Mouse (Mus musculus): ENCODE results near the gene Fem1b.

Gene Fem1b

DNA sequence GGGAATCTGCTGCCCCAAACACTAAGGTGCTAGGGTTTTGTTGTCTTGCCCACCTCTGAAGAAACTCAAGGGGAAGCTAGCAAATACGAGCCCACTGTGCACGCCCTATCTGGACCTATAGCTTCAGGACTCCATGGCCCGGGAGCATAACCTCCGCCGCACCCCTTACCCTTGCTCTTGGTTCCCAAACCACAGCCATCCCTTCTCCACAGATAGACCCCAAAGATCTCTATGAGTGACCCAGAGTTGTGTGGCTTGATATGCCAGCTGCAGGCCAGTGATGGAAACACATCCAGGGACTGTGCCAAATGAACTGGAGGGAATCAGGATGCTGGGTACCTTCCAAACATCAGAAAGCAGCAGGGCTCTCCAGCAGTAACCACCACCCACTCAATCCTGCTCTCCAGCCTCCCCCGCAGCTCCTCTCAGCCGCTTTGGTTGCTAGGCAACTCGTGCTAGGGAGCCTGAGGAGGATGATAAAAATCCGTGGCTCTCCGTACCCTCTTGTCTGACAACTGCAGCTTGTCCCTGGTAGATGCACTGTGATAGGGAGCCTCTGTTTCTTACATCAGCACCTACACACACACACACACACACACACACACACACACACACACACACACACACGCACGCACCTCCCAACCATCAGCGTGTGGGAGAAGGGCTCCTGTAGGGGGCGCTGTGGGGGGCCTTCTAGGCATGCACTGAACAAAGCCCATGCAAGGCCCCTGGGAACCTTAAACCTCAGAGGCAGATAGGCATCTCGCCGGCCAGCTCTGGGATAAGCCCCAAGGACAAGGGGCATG, 28.6 kb downstream of the Fem1b start:
- CTCF ChIA-PET = interaction anchor here (0.7 to 0.9 kb wide), 2 partner anchors 13 to 65 kb away, joined by 4 to 6 read pairs; no protein-coding TSS in a partner anchor

DNA sequence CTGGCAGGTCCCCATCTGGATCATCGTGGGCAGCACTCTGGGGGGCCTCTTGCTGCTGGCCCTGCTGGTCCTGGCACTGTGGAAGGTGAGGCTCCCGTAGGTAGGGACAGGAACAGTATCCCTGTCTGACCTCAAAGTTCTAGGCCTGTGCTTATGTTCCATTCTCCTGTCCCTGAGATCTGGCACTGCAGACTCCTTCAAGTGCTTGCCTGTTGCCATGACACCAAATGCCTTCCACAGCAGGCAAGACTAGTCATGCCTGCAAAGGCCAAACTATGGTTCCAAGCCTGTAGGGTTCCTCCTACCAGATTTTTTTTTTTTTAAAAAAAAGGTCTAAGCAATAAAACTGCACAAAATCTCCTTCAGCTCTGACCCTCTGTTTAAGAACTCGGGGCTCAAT, 29.8 kb downstream of the Fem1b start:
- CTCF ChIA-PET = no interaction called here

DNA sequence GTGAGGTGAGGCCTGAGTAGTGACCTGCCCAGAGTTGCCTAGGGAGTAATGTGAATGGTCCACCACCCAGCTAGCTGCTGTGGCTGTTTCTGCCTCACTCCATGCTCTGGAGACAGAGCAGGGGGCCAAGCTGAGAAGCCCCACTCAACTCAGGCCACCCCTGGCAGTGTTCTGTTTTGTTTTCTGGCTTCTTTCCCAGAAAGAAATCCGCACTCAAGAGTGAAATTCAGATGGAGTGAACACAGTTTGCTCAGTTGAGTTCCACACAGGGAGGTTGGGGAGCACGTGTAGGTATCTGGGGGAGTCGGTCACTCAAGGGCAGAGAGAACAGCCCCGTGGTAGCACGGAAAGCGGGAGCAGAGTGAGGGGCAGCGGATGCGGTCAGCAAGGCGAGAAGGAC, 33.0 kb downstream of the Fem1b start:
- CTCF ChIA-PET = no interaction called here

DNA sequence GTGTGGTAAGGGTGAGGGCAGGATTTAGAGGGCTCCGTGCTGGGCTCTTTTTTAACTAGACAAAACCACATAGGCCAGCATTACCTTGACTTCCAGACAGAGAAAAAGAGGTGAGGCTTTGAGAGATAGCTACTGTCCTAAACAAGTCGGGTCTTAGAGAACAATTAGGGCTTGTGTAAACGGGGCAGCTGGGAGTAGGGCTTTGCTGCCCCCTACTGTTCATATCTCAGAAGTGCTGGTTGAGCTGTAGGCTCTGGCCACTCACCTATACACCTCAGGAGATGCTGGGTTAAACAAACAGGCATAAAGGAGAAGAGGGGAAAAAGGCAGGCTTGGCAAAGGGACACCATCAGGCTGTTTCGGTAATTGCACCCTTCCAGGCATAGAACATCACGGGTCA, 34.3 kb downstream of the Fem1b start:
- CTCF ChIA-PET = no interaction called here

DNA sequence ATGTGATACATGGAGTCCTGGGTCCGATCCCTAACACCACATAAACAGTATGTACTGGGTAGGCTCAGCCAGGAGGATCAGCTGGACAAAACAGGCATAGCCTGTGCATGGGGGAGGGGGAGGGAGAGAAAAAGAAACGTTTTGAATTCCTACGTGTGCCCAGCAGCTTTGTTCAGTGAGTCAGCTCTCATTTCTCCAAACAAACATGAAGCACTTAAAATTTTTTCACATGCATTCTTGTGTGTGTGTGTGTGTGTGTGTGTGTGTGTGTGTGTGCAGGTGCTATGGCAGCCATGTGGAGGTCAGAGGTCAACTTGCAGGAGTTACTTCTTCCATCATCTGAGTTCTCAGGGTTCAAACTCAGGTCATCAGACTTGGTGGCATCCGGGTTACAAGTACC, 36.3 kb downstream of the Fem1b start:
- CTCF ChIA-PET = no interaction called here

DNA sequence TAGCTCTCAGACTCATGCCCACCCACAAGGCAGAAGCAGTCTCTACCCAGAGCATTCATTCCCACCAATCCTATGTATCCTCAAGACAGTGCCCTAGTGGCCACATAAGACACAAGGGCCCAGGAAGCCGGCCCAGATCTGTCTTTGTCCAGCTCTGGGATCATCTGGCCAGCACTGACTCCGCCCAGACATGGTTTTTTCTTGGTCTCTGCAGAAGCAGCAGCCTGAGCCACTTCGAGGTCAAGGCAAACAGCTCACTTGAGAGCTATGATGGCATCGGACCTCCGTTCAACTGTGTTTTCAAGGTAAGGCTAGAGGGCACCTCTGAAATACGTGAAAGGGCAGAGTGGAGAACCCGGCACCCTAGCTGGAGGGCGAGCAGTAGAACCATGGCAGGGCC, 39.0 kb downstream of the Fem1b start:
- CTCF ChIA-PET = no interaction called here

DNA sequence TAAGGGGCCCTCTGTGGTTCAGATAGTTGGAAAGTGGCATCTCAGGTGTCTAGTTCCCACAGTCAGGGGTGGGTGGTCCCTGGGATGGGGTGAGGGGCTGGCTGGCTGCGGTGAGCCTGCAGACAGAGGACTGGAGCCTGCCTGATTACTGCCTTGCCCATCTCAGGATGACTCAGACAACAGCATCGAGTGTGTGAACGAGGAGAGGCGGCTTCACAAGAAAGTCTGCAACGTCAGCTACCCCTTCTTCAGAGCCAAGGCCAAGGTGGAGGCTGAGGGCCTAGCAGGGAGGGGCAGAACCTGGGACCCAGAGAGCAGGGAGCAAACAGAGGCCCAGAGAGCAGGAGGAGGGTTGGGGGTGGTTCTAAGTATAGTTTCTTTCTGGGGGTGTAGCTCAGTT, 43.4 kb downstream of the Fem1b start:
- CTCF ChIA-PET = no interaction called here

DNA sequence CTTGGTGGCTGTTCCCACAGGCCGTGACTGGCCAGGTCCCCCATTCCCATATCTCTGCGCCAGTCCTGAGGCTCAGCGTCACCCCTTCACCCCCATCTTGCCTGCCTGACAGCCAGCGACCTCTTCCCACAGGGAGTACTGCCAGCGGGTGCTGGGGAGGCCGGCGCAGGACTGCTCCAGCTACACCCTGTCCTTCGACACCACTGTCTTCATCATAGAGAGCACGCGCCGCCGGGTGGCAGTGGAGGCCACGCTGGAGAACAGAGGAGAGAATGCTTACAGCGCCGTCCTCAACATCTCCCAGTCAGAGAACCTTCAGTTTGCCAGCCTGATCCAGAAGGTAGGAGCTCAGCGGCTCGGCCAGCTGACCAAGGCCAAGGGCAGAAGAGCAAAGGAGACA, 44.3 kb downstream of the Fem1b start:
- CTCF ChIA-PET = no interaction called here

DNA sequence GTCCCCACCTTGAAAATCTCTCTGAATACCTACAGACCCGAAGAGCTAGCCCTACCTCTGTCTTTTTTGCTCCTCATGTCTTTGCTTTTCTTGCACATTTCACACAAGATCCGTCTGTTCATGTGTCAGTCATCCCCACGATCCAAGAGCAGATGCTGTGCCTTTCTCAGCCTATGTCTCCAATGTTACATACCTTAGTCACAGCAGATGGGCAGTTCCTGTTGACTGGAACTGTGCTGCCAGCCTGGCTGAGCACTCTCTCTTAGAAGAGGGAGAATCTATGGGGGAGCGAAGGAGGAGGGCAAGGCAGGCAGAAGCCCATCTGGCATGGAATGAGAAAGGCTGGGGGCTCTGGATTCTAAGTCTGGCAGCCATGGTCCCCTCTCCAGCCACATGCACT, 46.4 kb downstream of the Fem1b start:
- CTCF ChIA-PET = no interaction called here

DNA sequence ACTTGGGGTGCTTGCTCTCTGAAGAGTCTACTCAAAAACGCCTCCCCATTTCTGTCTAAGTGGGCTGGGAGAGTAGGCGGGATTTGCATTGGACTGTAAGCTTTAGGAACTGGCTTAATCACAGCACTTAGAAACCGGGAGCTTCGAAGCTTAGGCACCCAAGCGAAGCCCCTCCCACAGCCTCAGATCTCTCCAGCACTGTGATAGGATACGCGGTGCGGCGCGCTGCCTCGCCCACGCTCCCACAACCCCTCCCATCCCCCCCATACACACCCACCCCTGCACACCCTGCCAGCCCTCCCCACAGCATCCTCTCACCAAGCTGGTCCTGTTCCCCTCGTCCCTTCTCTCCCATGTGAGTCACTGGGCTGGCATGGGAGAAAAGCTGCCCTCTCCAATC, 48.3 kb downstream of the Fem1b start:
- CTCF ChIA-PET = no interaction called here

DNA sequence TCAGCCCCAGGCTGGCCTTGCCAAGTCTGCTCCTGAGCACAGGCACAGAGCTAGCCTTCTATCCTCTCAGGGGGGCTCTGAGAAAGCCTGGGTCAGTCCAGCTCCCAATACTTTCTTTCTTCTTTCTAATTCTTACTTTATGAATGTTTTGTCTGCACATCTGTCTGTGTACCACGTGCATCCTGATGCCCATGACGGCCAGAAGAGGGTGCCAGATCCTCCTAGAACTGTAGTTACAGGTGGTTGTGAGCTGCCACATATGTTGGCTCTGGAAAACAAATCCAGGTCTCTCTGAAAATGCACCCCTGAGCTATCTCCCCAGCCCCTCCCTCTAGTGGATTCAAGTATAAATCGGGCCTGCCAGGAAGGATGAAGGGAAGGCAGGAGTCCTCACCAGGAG, 52.1 kb downstream of the Fem1b start:
- CTCF ChIA-PET = interaction anchor here (0.7 kb wide), 1 partner anchor 123 kb away, joined by 3 read pairs; no protein-coding TSS in a partner anchor

DNA sequence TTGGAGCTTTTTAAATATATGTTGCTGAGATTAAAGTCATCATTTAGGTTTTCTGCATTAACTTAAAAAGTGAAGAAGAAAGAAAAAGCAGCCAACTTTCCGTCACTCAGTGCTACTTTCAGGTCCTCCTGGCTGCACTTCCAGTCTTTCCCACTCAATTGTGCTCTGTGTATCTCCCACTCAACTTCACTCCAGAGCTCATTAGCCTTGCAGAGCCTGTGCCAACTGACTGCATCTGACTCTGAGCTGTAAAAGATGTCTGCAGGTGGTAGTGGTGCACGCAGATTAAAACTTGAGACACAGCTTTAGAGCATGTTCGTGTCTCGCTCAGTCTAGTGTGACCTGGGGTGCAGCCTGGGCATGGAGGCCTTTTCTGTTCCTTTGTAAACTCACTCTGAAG, 53.4 kb downstream of the Fem1b start:
- CTCF ChIA-PET = no interaction called here

DNA sequence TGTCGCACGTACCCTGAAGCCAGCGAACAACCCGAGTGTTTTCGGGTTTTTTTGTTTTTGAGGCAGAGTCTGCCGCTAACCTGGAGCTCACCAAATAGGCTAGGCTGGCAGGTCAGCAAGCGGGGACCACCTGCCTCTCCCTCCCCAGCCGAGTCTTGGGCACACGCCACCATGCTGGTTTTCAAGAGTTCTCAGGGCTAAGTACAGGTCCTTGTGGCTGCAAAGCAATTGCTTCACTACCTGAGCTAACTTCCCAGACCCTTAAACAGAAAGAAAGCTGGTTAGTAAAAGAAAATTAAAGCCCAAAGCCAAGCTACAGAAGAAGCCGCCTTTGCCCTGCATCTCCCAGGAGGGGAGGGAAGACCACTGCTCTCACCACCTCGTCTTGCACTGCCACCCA, 61.4 kb downstream of the Fem1b start:
- CTCF ChIA-PET = no interaction called here

DNA sequence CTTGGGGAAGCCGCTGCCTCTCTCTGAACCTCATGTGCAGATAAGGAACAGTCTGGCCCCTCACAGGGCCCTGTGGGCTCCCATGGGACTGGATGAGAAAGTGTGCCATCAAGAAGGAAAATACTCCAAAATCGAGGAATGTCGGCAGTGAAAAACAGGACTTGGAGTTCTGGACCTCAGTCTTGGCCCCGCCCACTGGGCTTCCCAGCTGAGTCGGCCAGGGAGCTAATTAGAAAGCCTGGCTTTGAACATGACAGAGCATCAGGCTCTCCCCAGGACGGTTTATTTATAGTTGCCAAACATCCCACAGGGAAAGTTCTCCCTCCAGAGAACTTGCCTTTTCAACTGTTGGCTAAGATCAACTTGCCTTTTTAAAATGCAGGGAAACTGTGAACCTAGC, 62.1 kb downstream of the Fem1b start:
- CTCF ChIA-PET = interaction anchor here (0.5 kb wide), 1 partner anchor 70 kb away, joined by 7 read pairs; no protein-coding TSS in a partner anchor

DNA sequence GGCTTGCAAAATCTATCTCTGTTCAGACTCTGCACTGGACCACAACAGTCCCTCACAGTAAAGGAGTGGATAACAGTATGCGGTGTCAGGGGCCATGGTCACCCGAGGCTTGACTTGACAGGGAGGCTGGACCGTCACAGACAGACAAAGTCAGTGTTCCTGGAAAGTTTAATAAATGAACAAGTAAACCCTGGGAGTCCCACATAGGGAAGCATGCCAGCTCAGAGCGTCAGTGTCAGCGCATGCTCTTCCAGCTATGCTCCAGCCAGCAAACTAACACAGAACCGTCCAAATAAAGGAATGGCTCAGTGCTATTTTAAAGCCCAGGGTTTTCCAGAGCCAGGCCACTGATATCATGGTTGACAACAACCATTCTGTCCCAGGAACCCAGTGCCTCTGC, 65.1 kb downstream of the Fem1b start:
- CTCF ChIA-PET = no interaction called here

DNA sequence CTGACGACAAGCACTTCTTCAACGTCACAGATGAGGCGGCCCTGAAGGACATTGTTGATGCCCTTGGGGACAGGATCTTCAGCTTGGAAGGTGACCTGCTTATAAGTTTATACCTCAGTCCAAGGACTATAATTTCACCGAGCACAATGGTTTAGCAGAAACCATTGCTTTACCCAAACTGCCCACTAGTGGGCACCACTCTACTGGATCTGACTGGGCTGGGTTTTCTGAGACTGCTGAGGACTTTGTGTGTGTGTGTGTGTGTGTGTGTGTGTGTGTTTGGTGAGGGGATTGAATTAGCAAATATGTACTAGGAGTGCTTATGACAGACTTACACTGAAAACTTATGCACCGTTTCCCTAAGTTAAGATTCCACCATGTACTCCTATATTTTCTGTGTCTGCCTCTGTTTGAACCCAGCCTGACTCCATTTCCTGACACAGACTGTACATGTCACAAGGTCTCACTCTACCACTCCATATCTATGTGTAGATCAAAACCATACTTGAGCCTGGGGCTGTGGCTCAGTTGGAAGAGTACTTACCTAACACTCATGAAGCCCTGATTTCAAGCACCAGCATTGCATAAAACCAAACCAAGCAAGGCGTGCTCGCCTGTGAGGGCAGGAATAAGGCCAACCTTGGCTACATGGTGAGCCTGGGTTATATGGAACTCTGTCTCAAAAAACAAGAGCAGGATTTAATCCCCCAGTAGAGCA, 67.0 kb downstream of the Fem1b start:
- CTCF ChIA-PET = no interaction called here
